Mouse (Mus musculus) brain, embryonic 14.5 days (tissue): ENCODE data around the gene Oprl1. TPM values are rescaled to one million over a fixed set of nuclear protein-coding genes. Genes with fewer than 3 reads are reported as not detected.
A peak's percentile ranks its signal among the peaks of the same experiment; 100 is the strongest.

Source experiments
- DNase-seq: peaks from one replicate; pipeline ENCODE4 v3.0.0-alpha.2; 2011; ENCODE audit warnings: low read depth
- CTCF ChIP-seq: fragments of 200-500 bp; IDR thresholded peaks from 2 replicates; pipeline ENCODE4 v1.5.1; 2012; ENCODE audit warnings: inconsistent platforms, mild to moderate bottlenecking, moderate library complexity, borderline replicate concordance; ENCODE audit not compliant: insufficient read depth, insufficient read length; ENCODE audit errors: extremely low read depth
- POLR2A ChIP-seq: fragments of 200-500 bp; IDR thresholded peaks from 2 replicates; pipeline ENCODE4 v1.6.1; 2012; ENCODE audit warnings: mild to moderate bottlenecking, inconsistent platforms, borderline replicate concordance; ENCODE audit not compliant: poor library complexity, insufficient read depth, insufficient read length, severe bottlenecking; ENCODE audit errors: extremely low read depth
- polyA plus RNA-seq: library from polyadenylated mRNA; depleted of rRNA; stranded (reverse); fragments of >200 nt; gene quantifications from 2 replicates; pipeline ENCODE4 v1.2.3, GENCODE M21; 2012; rRNA removed

Oprl1 gene
- polyA plus RNA-seq, 1 experiment = 102 TPM

DNA sequence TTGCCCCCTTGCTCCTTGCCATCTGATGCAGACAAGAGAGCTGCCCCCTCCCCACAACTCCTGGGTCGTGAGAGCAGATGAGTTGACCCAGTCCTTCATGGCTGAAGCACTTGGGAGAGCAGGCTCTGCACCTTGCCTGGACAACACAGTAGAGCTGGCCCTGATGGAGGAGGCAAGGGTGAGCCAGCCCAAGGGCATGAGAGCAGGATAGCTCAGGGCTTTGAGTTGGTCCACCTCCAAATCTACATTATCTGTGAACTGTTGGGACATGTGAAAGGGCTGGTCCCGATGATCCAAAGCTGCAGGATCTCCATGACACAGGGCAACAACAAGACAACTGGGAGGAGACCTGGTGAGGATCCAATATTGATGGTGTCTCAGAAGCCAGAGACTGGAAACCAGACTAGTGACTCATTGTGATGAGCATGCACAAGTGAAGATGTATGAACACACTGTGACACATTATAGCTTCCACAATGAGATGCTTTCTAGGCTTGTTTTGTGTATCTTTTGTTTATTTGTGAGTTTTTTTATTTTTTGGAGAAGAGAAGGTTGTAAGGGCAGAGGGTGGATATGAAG lies 43.4 kb downstream of the Oprl1 start:
- no peak for DNase-seq
- no peak for TF ChIP-seq POLR2A
- no peak for TF ChIP-seq CTCF

GRCm38 (mm10) chr2:181759041-181759440 lies 44.2 kb downstream of the Oprl1 start:
- TF ChIP-seq CTCF = no peak
- TF ChIP-seq POLR2A = no peak

DNA sequence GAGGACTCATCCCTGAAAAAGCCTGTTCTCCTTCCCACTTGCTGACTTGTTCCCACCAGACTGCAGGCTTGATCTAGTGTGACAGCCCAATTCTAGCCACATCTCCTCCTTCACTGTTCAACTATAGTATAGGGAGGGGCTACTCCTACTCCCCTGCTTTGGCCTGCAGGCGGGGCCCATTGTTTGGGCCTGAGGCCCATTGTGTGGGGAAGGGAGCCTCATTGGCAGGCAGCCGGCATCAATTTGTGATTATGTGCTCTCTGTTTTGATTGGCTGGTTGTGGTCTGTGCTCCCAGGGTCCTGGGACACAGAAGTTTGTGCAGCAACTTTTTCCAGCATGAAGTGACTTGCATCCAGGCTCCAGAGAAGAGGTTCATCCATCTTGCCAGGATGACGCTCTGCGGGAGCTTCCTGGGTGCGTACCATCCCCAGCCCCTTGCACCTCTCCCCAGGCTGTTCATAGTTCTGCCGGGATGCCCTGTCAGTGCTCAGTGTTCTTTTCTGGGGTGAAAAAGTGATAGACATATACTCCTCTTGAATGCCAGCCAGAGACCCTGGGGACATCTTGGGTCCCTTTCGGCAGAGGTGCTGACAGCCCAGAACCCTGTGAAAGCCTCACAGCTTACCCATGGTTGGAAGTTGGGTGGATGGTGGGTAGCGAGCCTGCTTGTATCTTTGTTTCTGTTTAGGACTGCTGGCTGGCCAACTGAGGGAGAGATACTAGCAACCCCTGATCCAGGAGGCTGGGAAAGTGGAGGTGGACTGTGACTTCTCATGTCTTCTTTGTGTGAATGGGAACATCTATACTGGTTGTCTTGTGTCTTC lies 48.4 kb downstream of the Oprl1 start, which contains the start of gene Myt1:
Gene Myt1, plus strand, starts transcription at position 327 of the 825 bp plus-strand sequence.
- TF ChIP-seq POLR2A (no peak), CTCF (no peak)

More at GRCm38 (mm10) chr2:181759041-181759440, 44.2 kb downstream of the Oprl1 start:
- DNase-seq = peak; percentile 93

DNA sequence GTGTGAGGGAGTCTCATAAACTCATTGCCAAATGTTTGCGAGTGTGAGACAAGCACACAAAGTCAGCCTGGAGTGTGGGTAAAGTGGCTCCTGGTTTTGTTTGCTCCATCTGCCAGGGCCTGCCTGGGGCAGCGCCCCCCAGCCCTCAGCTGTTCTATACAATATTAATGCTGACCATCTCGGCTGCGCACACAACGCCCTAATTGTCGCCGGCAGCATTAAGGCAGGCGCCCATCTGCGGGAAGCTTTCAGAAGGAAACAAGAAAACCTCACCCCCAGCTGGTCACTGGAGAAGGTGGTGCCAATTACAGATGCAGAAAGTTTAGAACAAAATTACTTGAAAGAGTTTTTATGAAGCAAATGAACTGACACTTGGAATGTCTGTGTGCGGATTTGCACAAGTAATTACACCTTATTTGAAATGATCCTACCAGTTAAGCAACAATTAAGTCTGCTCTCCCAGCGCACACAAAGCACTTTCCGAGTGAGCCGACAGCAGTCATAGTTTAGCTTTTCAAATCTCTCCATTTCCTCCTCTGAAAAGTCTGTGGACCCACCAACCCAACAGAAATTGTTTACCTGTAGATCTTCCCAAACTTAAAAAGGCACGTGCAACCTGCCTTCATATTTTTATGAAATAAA lies 49.2 kb downstream of the Oprl1 start:
- DNase-seq = peak; percentile 94
- TF ChIP-seq CTCF = no peak
- TF ChIP-seq POLR2A = no peak

More for the DNA sequence above, 48.4 kb downstream of the Oprl1 start, which contains the start of gene Myt1:
- peak; percentile 95 for DNase-seq

DNA sequence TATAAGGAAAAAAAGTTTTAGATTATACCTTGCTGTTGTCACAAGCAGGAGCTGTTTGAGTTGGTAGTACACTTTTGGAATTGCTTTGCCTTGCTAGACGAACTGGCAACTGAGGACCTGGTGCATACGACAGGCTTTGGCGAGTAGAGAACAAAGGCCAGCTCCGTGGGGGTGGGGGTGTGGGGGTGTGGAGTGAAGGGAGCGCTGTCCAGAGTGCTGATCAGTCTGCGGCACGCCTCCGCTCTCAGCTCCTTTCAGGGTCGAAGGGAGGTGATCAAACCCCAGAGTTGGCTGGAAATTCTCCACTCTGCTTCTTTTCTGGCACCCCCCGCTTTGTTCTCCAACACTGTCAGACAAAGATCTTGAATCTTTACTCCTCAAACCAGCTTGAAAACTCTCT lies 49.8 kb downstream of the Oprl1 start:
- no peak for TF ChIP-seq POLR2A
- TF ChIP-seq CTCF = no peak
- peak; percentile 90 for DNase-seq

- TF ChIP-seq POLR2A = no peak
- no peak for TF ChIP-seq CTCF
- DNase-seq = peak; percentile 74
Measured at GRCm38 (mm10) chr2:181765251-181765650, 50.4 kb downstream of the Oprl1 start.

DNA sequence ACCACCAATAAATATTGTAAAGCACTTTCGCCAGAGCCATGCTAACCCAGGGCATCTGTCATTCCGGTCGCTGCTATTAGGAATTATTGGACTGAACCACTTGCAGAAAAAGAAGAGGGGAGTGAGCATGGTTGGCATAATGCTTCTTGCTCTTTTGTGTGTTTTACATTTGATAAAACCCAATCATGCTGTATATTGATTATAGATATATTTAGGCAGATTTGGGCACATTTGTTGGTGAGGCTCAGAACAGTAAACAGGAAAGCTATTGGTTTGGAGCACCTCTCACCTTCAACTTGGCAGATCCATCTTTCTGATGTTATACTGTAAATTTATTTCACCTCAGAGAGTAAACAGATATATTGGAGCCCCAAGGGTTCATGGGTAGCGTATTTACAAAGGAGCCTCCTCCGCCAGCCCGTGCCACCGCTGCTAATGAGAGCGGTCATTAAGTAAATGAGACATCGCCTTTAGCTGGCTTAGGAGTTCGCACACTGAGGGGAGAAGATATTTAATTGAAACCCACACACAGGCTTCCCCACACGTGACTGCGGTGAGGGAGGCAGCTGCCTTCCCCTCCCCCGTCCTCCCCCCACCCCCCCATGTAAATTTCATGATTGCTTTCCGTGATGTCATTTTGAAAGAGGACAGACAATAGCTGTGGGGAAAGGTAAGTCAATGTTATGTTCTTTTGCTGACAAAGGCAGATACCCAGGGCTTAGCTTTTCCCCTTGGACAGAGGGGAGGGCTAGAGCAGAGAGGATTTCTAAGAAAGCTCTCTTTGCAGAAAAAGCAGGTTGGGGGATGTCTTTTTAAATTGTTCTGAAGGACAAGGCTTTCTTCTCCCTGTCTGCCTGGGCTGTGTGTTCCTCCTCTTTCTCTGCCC lies 52.1 kb downstream of the Oprl1 start:
- peak; percentile 96 for DNase-seq
- TF ChIP-seq POLR2A (peak; percentile 21; the same call in 1 of the 2 replicates), CTCF (no peak)

DNA sequence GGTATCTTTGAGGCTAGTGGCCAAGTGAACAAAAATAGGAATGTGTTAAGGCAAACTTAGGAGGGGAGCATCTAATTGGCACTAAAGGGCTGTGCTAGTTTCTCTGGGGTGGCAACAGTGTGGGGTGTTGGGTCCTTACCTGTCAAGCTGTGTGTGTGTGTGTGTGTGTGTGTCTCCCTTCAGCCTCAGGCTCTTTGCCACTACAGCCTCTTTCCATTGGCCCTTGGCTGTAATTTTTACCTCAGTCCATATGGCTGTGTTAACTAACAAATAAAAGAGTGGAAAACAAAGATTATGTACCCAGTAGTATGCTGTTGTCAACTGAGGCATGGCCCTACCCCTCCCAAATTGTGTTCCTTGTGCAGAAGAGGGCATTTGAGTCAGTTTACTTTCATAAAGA lies 53.6 kb downstream of the Oprl1 start:
- no peak for TF ChIP-seq CTCF
- no peak for TF ChIP-seq POLR2A
- peak; percentile 37 for DNase-seq

DNA sequence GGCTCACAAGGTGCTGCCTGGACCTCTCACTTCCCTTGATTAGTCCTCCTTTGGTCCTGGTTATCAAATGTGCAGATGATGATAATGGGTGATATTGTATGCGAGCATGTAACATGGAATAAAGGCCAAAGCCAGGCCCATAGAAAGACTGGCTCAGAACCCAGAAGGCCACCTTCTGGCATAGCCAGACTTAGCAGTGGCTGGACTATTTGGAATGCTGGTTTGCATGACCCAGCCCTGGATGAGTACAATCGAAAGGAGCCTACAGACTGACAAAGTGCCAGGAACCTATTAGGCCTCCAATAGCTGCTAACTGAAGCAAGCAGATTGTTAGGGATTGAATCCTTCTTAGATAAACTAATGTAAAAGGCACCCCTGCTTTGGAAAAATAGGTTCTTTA lies 54.6 kb downstream of the Oprl1 start:
- TF ChIP-seq POLR2A (no peak), CTCF (no peak)
- DNase-seq = peak; percentile 49

Other genes with a start within 250 kb of the Oprl1 start
- gene Abhd16b, start 221.8 kb upstream of the Oprl1 start, polyA plus RNA-seq = not detected in 2 replicates
- gene Tpd52l2, start 217.9 kb upstream of the Oprl1 start, polyA plus RNA-seq = 94.9 and 118 TPM in 2 replicates
- 152 and 190 TPM in 2 replicates for gene Dnajc5, start 194.5 kb upstream of the Oprl1 start, polyA plus RNA-seq
- gene Uckl1, start 130.1 kb upstream of the Oprl1 start, polyA plus RNA-seq = 125 and 204 TPM in 2 replicates
- 30.9 and 44.4 TPM in 2 replicates for gene Prpf6, start 123.1 kb upstream of the Oprl1 start, polyA plus RNA-seq
- 105 and 142 TPM in 2 replicates for gene Zfp512b, start 122.2 kb upstream of the Oprl1 start, polyA plus RNA-seq
- gene Samd10, start 115.8 kb upstream of the Oprl1 start, polyA plus RNA-seq = 161 and 163 TPM in 2 replicates
- gene Gm29797, start 58.0 kb upstream of the Oprl1 start, polyA plus RNA-seq = 0.10 and 0.27 TPM in 2 replicates
- 26.8 and 31.6 TPM in 2 replicates for gene Sox18, start 43.4 kb upstream of the Oprl1 start, polyA plus RNA-seq
- 55.9 and 82.2 TPM in 2 replicates for gene Tcea2, start 34.7 kb upstream of the Oprl1 start, polyA plus RNA-seq
- gene Rgs19, start 21.0 kb upstream of the Oprl1 start, polyA plus RNA-seq = 75.9 and 87.7 TPM in 2 replicates
- gene Lkaaear1, start 16.6 kb upstream of the Oprl1 start, polyA plus RNA-seq = not detected in 2 replicates
- gene Myt1, start 48.3 kb downstream of the Oprl1 start, polyA plus RNA-seq = 65.4 and 69.4 TPM in 2 replicates
- 47.2 and 50.9 TPM in 2 replicates for gene Pcmtd2, start 122.8 kb downstream of the Oprl1 start, polyA plus RNA-seq
- gene Polr3k, start 149.3 kb downstream of the Oprl1 start, polyA plus RNA-seq = 54.1 and 58.0 TPM in 2 replicates